Mouse (Mus musculus) forebrain, postnatal 0 days (tissue): ENCODE data around the gene Ccer2. TPM values are rescaled to one million over a fixed set of nuclear protein-coding genes. Genes with fewer than 3 reads are reported as not detected.
A peak's percentile ranks its signal among the peaks of the same experiment; 100 is the strongest.

Experiments used
- ATAC-seq: fragments of 200-750 bp; cut with Nextera tagmentation; 2 replicates; pipeline ENCODE4 v1.8.0; 2017; ENCODE audit warnings: mild to moderate bottlenecking, moderate library complexity
- DNase-seq: peaks from one replicate; pipeline ENCODE4 v3.0.0-alpha.2; 2015
- H3K27ac ChIP-seq: fragments of 300-500 bp; sonication (generic); 2 replicates; pipeline ENCODE4 v1.5.1; 2014; ENCODE audit warnings: low read depth, mild to moderate bottlenecking, antibody characterized with exemption, low read length, moderate library complexity, mixed read lengths
- H3K27me3 ChIP-seq: fragments of 300-500 bp; sonication (generic); 2 replicates; pipeline ENCODE4 v1.6.1; 2014; ENCODE audit warnings: mild to moderate bottlenecking, low read length, mixed read lengths; ENCODE audit not compliant: insufficient read depth
- H3K36me3 ChIP-seq: fragments of 300-500 bp; sonication (generic); 2 replicates; pipeline ENCODE4 v1.6.1; 2014; ENCODE audit warnings: mild to moderate bottlenecking, moderate library complexity; ENCODE audit not compliant: insufficient read depth
- H3K4me1 ChIP-seq: fragments of 300-500 bp; sonication (generic); 2 replicates; pipeline ENCODE4 v1.6.1; 2014; ENCODE audit warnings: antibody characterized with exemption; ENCODE audit not compliant: insufficient read depth
- H3K4me2 ChIP-seq: fragments of 300-500 bp; sonication (generic); 2 replicates; pipeline ENCODE4 v1.6.1; 2014; ENCODE audit warnings: low read depth, mild to moderate bottlenecking, moderate library complexity
- H3K4me3 ChIP-seq: fragments of 300-500 bp; sonication (generic); 2 replicates; pipeline ENCODE4 v1.5.1; 2014; ENCODE audit warnings: low read depth, low read length, mixed read lengths
- H3K9ac ChIP-seq: fragments of 300-500 bp; sonication (generic); 2 replicates; pipeline ENCODE4 v1.6.1; 2014; ENCODE audit warnings: mild to moderate bottlenecking
- H3K9me3 ChIP-seq: fragments of 300-500 bp; sonication (generic); 2 replicates; pipeline ENCODE4 v1.6.1; 2016; ENCODE audit warnings: low read length
- CTCF ChIP-seq: sonication (generic); IDR thresholded peaks from 2 replicates; pipeline ENCODE4 v1.5.1; 2016; ENCODE audit warnings: antibody characterized with exemption, control low read depth, low read depth
- WGBS: fragments of 180-500 bp; shearing (Covaris S2); extraction: QIAGEN DNeasy Blood & Tissue Kit; methylation state at CpG from one replicate; pipeline ENCODE4 v1.1.7; 2014; 5-methylcytosine and 5-hydroxymethylcytosine counted together
- polyA plus RNA-seq: library from polyadenylated mRNA; unstranded; fragments of >200 nt; fragmentation: Nextera tagmentation; extraction: Ambion mirVana; gene quantifications from 2 replicates; pipeline ENCODE4 v1.2.1, GENCODE M21; 2015
- total RNA-seq: library from RNA; depleted of rRNA; stranded (reverse); fragments of >200 nt; gene quantifications from 2 replicates; pipeline ENCODE4 v1.2.3, GENCODE M21; 2014

The Ccer2 gene
- total and polyA plus RNA-seq, 2 experiments from 2014 or later: 0.98 TPM; not detected in 1

DNA sequence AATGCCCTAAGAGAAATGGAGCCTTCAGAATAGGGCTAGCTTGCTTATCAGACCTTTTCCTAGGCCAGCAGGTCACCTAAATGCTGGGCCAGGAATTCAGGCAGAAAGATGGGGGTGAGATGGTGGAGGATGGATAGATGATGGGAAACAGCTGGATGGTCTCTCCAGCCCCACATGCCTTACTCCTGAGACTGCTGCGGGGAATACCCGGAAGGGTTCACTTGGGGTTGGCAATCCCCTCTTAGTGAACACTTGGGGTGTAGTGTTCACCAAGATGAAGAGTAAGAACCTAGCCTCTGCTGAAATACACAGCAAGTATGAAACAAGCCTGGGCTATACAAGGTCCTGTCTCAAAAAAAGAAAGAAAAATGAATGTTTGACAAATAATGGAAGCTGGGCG, 33.3 kb downstream of the Ccer2 start:
- DNase-seq: no peak
- no peaks in the 10 kb centered on the region for H3K4me1 ChIP-seq
- no peak overlapping the region for H3K4me3 ChIP-seq
- no peak overlapping the region for H3K4me2 ChIP-seq
- H3K9ac ChIP-seq: no peak overlapping the region
- H3K36me3 ChIP-seq: peaks cover 14% of the 10 kb centered on the region
- no peak for TF ChIP-seq CTCF
- no peak for ATAC-seq
- no peak overlapping the region for H3K27ac ChIP-seq
- no peaks in the 10 kb centered on the region for H3K9me3 ChIP-seq
- H3K27me3 ChIP-seq: no peaks in the 10 kb centered on the region
- 90% methylated on average over 3 of the region's 3 CpGs for whole genome bisulfite sequencing

DNA sequence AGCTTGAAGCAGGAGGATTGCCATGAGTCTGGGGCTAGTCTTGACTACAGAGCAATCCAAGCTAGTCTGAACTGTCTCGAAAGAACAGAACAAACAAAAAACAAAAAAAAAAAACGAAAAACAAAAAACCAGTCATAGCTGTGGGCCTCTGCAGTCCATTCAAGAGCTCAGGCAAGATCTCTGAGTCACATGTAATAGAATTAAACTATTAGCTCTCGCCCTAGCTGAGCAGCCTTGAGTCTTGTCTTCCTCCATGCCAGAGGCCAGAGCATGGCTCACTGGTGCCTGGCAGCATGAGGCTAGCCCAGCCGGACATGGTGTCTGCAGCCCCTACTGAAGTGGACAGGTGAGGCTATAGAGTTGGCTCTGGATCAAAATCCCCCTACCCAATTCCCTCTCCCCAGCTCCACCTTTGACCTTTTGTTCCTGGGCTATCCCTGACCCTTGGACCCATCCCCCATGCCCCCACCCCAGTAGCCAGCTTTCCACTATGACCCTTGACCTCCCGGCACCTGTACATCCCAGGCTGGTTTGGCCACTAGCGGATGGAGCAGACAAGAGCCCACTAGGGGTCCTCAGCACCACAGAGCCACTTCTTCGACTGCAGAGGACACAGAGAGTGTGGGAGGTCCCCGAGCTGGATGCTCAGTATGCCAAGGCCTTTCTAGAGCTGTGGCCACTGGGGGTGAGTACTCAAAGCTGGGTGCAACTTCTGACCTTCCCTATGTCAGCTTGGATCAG, 34.3 kb downstream of the Ccer2 start:
- no peak for ATAC-seq
- H3K27ac ChIP-seq: no peak overlapping the region
- no peak for DNase-seq
- H3K4me1 ChIP-seq: no peaks in the 10 kb centered on the region
- 52% methylated on average over 8 of the region's 8 CpGs for WGBS
- peaks cover 9% of the 10 kb centered on the region; the same call in 1 of the 2 replicates for H3K36me3 ChIP-seq
- no peak overlapping the region for H3K9ac ChIP-seq
- no peak overlapping the region for H3K4me2 ChIP-seq
- H3K9me3 ChIP-seq: no peaks in the 10 kb centered on the region
- H3K4me3 ChIP-seq: no peak overlapping the region
- no peaks in the 10 kb centered on the region for H3K27me3 ChIP-seq
- TF ChIP-seq CTCF: peak; percentile 40

GRCm38 (mm10) chr7:28791706-28792105, 35.7 kb downstream of the Ccer2 start:
- H3K27me3 ChIP-seq: no peaks in the 10 kb centered on the region
- H3K9me3 ChIP-seq: no peaks in the 10 kb centered on the region
- no peak overlapping the region for H3K9ac ChIP-seq
- H3K4me2 ChIP-seq: no peak overlapping the region
- DNase-seq: no peak
- no peak overlapping the region for H3K27ac ChIP-seq
- no peak overlapping the region for H3K4me3 ChIP-seq
- no peaks in the 10 kb centered on the region; the same call in 1 of the 2 replicates for H3K36me3 ChIP-seq
- no peaks in the 10 kb centered on the region; the same call in 1 of the 2 replicates for H3K4me1 ChIP-seq
- no peak for ATAC-seq
- TF ChIP-seq CTCF: no peak

GRCm38 (mm10) chr7:28792391-28793185, 36.6 kb downstream of the Ccer2 start:
- H3K4me2 ChIP-seq: no peak overlapping the region
- ATAC-seq: no peak
- no peaks in the 10 kb centered on the region for H3K27me3 ChIP-seq
- H3K36me3 ChIP-seq: no peaks in the 10 kb centered on the region; the same call in 1 of the 2 replicates
- H3K27ac ChIP-seq: no peak overlapping the region
- no peaks in the 10 kb centered on the region; the same call in 1 of the 2 replicates for H3K4me1 ChIP-seq
- no peak overlapping the region for H3K9ac ChIP-seq
- WGBS: 86% methylated on average over 13 of the region's 14 CpGs
- no peak for DNase-seq
- no peaks in the 10 kb centered on the region for H3K9me3 ChIP-seq
- TF ChIP-seq CTCF: no peak
- H3K4me3 ChIP-seq: no peak overlapping the region

- H3K36me3 ChIP-seq: no peaks in the 10 kb centered on the region
- H3K4me1 ChIP-seq: no peaks in the 10 kb centered on the region; the same call in 1 of the 2 replicates
- WGBS: 38% methylated on average over 2 of the region's 2 CpGs
- ATAC-seq (no peak), DNase-seq (no peak)
- H3K4me3 ChIP-seq: no peak overlapping the region
- H3K9ac ChIP-seq: no peak overlapping the region
- H3K27ac ChIP-seq: no peak overlapping the region
- no peak overlapping the region for H3K4me2 ChIP-seq
- no peaks in the 10 kb centered on the region for H3K9me3 ChIP-seq
- H3K27me3 ChIP-seq: no peaks in the 10 kb centered on the region
- 0 out of 2 replicates have a peak, but pooled peaks have one; percentile 22 for TF ChIP-seq CTCF
These were observed 37.9 kb downstream of the Ccer2 start for GRCm38 (mm10) chr7:28793834-28794233.

DNA sequence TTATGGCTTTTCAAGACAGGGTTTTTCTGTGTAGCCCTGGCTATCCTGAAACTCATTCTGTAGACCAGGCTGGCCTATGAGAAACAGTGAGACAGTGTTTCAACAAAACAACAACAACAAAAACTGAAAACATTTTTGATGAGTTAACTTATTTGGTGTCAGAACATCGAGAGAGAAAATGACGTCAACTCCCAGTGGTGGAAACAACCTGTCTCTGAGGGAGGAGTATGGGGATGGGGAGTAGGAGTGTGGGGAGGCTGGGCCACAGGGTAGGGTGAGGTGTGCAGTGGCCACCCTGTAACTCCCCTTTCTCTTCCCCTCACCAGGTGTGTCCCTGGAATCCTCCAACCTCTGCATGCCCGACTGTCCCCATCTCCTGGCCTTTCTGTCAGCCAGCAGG, 38.5 kb downstream of the Ccer2 start:
- no peak overlapping the region for H3K9ac ChIP-seq
- H3K4me1 ChIP-seq: no peaks in the 10 kb centered on the region; the same call in 1 of the 2 replicates
- no peak overlapping the region for H3K27ac ChIP-seq
- no peaks in the 10 kb centered on the region for H3K27me3 ChIP-seq
- WGBS: 74% methylated on average over 3 of the region's 3 CpGs
- no peak overlapping the region for H3K4me3 ChIP-seq
- ATAC-seq (no peak), DNase-seq (no peak)
- H3K4me2 ChIP-seq: no peak overlapping the region
- no peaks in the 10 kb centered on the region for H3K9me3 ChIP-seq
- no peak for TF ChIP-seq CTCF
- H3K36me3 ChIP-seq: no peaks in the 10 kb centered on the region

- Histone ChIP-seq H3K4me3 (no peak overlapping the region), H3K4me2 (no peak overlapping the region), H3K36me3 (no peaks in the 10 kb centered on the region), H3K9me3 (no peaks in the 10 kb centered on the region), H3K27me3 (no peaks in the 10 kb centered on the region), H3K4me1 (no peaks in the 10 kb centered on the region; the same call in 1 of the 2 replicates), H3K27ac (no peak overlapping the region), H3K9ac (no peak overlapping the region)
- TF ChIP-seq CTCF: no peak
- ATAC-seq (no peak), DNase-seq (no peak)
- WGBS: 86% methylated on average over 15 of the region's 15 CpGs
These were observed 39.9 kb downstream of the Ccer2 start for GRCm38 (mm10) chr7:28795832-28796231.
